Mouse (Mus musculus): Measurements from ENCODE around the gene Cacna1f.

DNA sequence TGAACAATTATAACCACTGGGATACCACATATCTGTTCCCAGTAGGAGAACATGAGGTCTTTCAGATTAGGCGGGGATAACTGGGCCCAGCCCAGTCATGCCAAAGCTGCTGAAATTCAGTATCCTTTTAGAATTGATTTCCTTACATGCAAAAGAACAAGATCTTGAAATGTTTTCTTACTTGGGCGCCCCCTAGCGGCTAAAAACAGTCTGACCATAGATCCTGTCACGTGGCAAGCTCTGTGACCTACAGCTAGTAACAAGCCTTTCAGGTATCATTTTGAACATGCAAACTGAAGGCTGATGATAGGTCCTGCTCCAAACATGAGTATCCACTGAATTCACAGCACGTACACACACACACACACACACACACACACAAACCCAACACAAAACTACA is 38.5 kb downstream of the Cacna1f start:
- no peak for TF ChIP-seq NRF1 (IDR thresholded peaks at IDR 0.05; ENCODE audit: low read depth, low read length)
- no peak for TF ChIP-seq ZNF384 (IDR thresholded peaks at IDR 0.05; ENCODE audit: low read depth, low read length)
